Mouse (Mus musculus) midbrain, embryonic 11.5 days (tissue): ENCODE data around the gene Ogfod1. TPM values are rescaled to one million over a fixed set of nuclear protein-coding genes. Genes with fewer than 3 reads are reported as not detected.
A peak's percentile ranks its signal among the peaks of the same experiment; 100 is the strongest.
"Not testable (repeated sequence)": the region's sequence is repeated elsewhere in the genome, so short reads cannot be mapped to it uniquely, and the experiment has no call there.

Source experiments
- ATAC-seq: fragments of 200-750 bp; cut with Nextera tagmentation; 2 replicates; pipeline ENCODE4 v1.8.0; 2017; ENCODE audit warnings: moderate TSS enrichment, moderate library complexity; ENCODE audit not compliant: low FRiP score
- DNase-seq: peaks from one replicate; pipeline ENCODE4 v3.0.0; 2015; ENCODE audit warnings: low spot score; ENCODE audit errors: missing footprints
- H3K27ac ChIP-seq: fragments of 300-500 bp; sonication (generic); 2 replicates; pipeline ENCODE4 v1.5.1; 2014; ENCODE audit warnings: low read depth, low read length
- H3K27me3 ChIP-seq: fragments of 300-500 bp; sonication (generic); 2 replicates; pipeline ENCODE4 v1.6.1; 2014; ENCODE audit warnings: mild to moderate bottlenecking, low read length, moderate library complexity, mixed read lengths; ENCODE audit not compliant: control insufficient read depth, insufficient read depth
- H3K36me3 ChIP-seq: fragments of 300-500 bp; sonication (generic); 2 replicates; pipeline ENCODE4 v1.6.1; 2014; ENCODE audit warnings: mild to moderate bottlenecking, low read length, moderate library complexity, mixed read lengths; ENCODE audit not compliant: control insufficient read depth, insufficient read depth
- H3K4me1 ChIP-seq: fragments of 300-500 bp; sonication (generic); 2 replicates; pipeline ENCODE4 v1.6.1; 2014; ENCODE audit warnings: low read length; ENCODE audit not compliant: control insufficient read depth, insufficient read depth
- H3K4me2 ChIP-seq: fragments of 300-500 bp; sonication (generic); 2 replicates; pipeline ENCODE4 v1.6.1; 2014; ENCODE audit warnings: mild to moderate bottlenecking, moderate library complexity
- H3K4me3 ChIP-seq: fragments of 300-500 bp; sonication (generic); 2 replicates; pipeline ENCODE4 v1.5.1; 2014; ENCODE audit warnings: low read depth, low read length
- H3K9ac ChIP-seq: fragments of 300-500 bp; sonication (generic); 2 replicates; pipeline ENCODE4 v1.6.1; 2014; ENCODE audit warnings: low read length
- H3K9me3 ChIP-seq: fragments of 300-500 bp; sonication (generic); 2 replicates; pipeline ENCODE4 v1.6.1; 2016; ENCODE audit warnings: low read length; ENCODE audit not compliant: control insufficient read depth
- WGBS: fragments of 180-500 bp; shearing (Covaris S2); extraction: QIAGEN DNeasy Blood & Tissue Kit; methylation state at CpG from one replicate; pipeline ENCODE4 v1.1.7; 2014; 5-methylcytosine and 5-hydroxymethylcytosine counted together
- polyA plus RNA-seq: library from polyadenylated mRNA; unstranded; fragments of >200 nt; fragmentation: Nextera tagmentation; extraction: Ambion mirVana; gene quantifications from 2 replicates; pipeline ENCODE4 v1.2.1, GENCODE M21; 2014

Ogfod1 gene
- polyA plus RNA-seq, 1 experiment from 2014 or later: 11.1 TPM

- no peaks in the 10 kb centered on the region for H3K36me3 ChIP-seq
- peaks cover 21% of the 10 kb centered on the region for H3K4me1 ChIP-seq
- H3K27me3 ChIP-seq: no peaks in the 10 kb centered on the region
- WGBS: 44% methylated on average over 7 of the region's 7 CpGs
- H3K4me3 ChIP-seq: peak overlapping the region; percentile 92
- H3K9me3 ChIP-seq: no peaks in the 10 kb centered on the region
- ATAC-seq: no peak
- DNase-seq: no peak
- H3K4me2 ChIP-seq: peak overlapping the region; percentile 88
- peak overlapping the region; percentile 90; the same call in 1 of the 2 replicates for H3K27ac ChIP-seq
- H3K9ac ChIP-seq: peak overlapping the region; percentile 96
These were observed 23.9 kb upstream of the Ogfod1 start for GRCm38 (mm10) chr8:94013026-94013612.

- Histone ChIP-seq H3K36me3 (peaks cover 23% of the 10 kb centered on the region), H3K4me1 (no peaks in the 10 kb centered on the region), H3K4me3 (no peak overlapping the region), H3K9me3 (no peaks in the 10 kb centered on the region), H3K9ac (no peak overlapping the region), H3K27ac (no peak overlapping the region), H3K27me3 (no peaks in the 10 kb centered on the region), H3K4me2 (no peak overlapping the region)
- WGBS: 95% methylated on average over 6 of the region's 6 CpGs
- ATAC-seq (no peak), DNase-seq (no peak)
These were observed 13.1 kb upstream of the Ogfod1 start for GRCm38 (mm10) chr8:94023916-94024315.

- Histone ChIP-seq H3K27me3 (no peaks in the 10 kb centered on the region), H3K9ac (no peak overlapping the region), H3K4me2 (no peak overlapping the region), H3K4me3 (no peak overlapping the region), H3K9me3 (no peaks in the 10 kb centered on the region), H3K27ac (no peak overlapping the region), H3K4me1 (peaks cover 14% of the 10 kb centered on the region), H3K36me3 (peaks cover 20% of the 10 kb centered on the region; the same call in 1 of the 2 replicates)
- ATAC-seq: no peak
- DNase-seq: no peak
- 95% methylated on average over 9 of the region's 9 CpGs for WGBS
These were observed 7.3 kb upstream of the Ogfod1 start for GRCm38 (mm10) chr8:94029701-94030100.

- peak overlapping the region; percentile 15; the same call in 1 of the 2 replicates for H3K4me2 ChIP-seq
- H3K9ac ChIP-seq: no peak overlapping the region
- no peaks in the 10 kb centered on the region for H3K9me3 ChIP-seq
- ATAC-seq (no peak), DNase-seq (no peak)
- H3K27me3 ChIP-seq: no peaks in the 10 kb centered on the region
- peaks cover 12% of the 10 kb centered on the region; the same call in 1 of the 2 replicates for H3K36me3 ChIP-seq
- no peak overlapping the region for H3K27ac ChIP-seq
- H3K4me1 ChIP-seq: peaks cover 31% of the 10 kb centered on the region
- H3K4me3 ChIP-seq: no peak overlapping the region
- 48% methylated on average over 3 of the region's 3 CpGs for WGBS
These were observed 3.4 kb upstream of the Ogfod1 start for GRCm38 (mm10) chr8:94033601-94034000.

- Histone ChIP-seq H3K4me3 (peak overlapping the region; percentile 75), H3K36me3 (0 out of 2 replicates have a peak, but pooled peaks cover 2% of the 10 kb centered on the region), H3K27ac (no peak overlapping the region), H3K9ac (peak overlapping the region; percentile 25), H3K4me1 (peaks cover 31% of the 10 kb centered on the region), H3K27me3 (no peaks in the 10 kb centered on the region), H3K4me2 (peak overlapping the region; percentile 85), H3K9me3 (no peaks in the 10 kb centered on the region)
- DNase-seq (no peak), ATAC-seq (no peak)
- WGBS: 75% methylated on average over 5 of the region's 5 CpGs
These were observed 1.8 kb upstream of the Ogfod1 start for GRCm38 (mm10) chr8:94035200-94035599.

GRCm38 (mm10) chr8:94036541-94036940 lies 457 bp upstream of the Ogfod1 start:
- not testable (repeated sequence) for H3K27me3 ChIP-seq, H3K36me3 ChIP-seq, H3K9me3 ChIP-seq
- H3K9ac ChIP-seq: peak overlapping the region; percentile 77
- peak; percentile 91 for ATAC-seq
- H3K4me1 ChIP-seq: peaks cover 31% of the 10 kb centered on the region
- under 1% methylated on average over 22 of the region's 32 CpGs for WGBS
- H3K27ac ChIP-seq: peak overlapping the region; percentile 35; the same call in 1 of the 2 replicates
- peak; percentile 94 for DNase-seq
- H3K4me3 ChIP-seq: peak overlapping the region; percentile 75
- peak overlapping the region; percentile 85 for H3K4me2 ChIP-seq

GRCm38 (mm10) chr8:94037806-94038205 lies 808 bp downstream of the Ogfod1 start:
- Histone ChIP-seq H3K9me3 (no peaks in the 10 kb centered on the region), H3K4me3 (peak overlapping the region; percentile 75), H3K4me2 (peak overlapping the region; percentile 85), H3K27ac (no peak overlapping the region), H3K4me1 (peaks cover 31% of the 10 kb centered on the region), H3K36me3 (no peaks in the 10 kb centered on the region), H3K27me3 (no peaks in the 10 kb centered on the region), H3K9ac (peak overlapping the region; percentile 73)
- ATAC-seq: no peak
- DNase-seq: peak; percentile 82
- 13% methylated on average over 15 of the region's 15 CpGs for WGBS

GRCm38 (mm10) chr8:94047845-94048244 lies 10.8 kb downstream of the Ogfod1 start:
- DNase-seq (no peak), ATAC-seq (no peak)
- Histone ChIP-seq H3K36me3 (peaks cover 3% of the 10 kb centered on the region; the same call in 1 of the 2 replicates), H3K27me3 (no peaks in the 10 kb centered on the region), H3K9me3 (no peaks in the 10 kb centered on the region), H3K4me3 (no peak overlapping the region), H3K9ac (no peak overlapping the region), H3K4me2 (no peak overlapping the region), H3K27ac (no peak overlapping the region), H3K4me1 (no peaks in the 10 kb centered on the region)
- 83% methylated on average over 2 of the region's 2 CpGs for WGBS

GRCm38 (mm10) chr8:94052696-94053095 lies 15.7 kb downstream of the Ogfod1 start:
- ATAC-seq: no peak
- H3K4me3 ChIP-seq: no peak overlapping the region
- DNase-seq: no peak
- H3K9ac ChIP-seq: no peak overlapping the region
- no peaks in the 10 kb centered on the region for H3K9me3 ChIP-seq
- H3K27ac ChIP-seq: no peak overlapping the region
- H3K4me1 ChIP-seq: no peaks in the 10 kb centered on the region
- WGBS: 87% methylated on average over 12 of the region's 12 CpGs
- H3K36me3 ChIP-seq: peaks cover 3% of the 10 kb centered on the region; the same call in 1 of the 2 replicates
- no peaks in the 10 kb centered on the region for H3K27me3 ChIP-seq
- H3K4me2 ChIP-seq: no peak overlapping the region
